Mouse (Mus musculus) left cerebral cortex, postnatal 14 days (tissue): ENCODE data around the gene Fam71b. TPM values are rescaled to one million over a fixed set of nuclear protein-coding genes. Genes with fewer than 3 reads are reported as not detected.

Experiments
- DNase-seq, 2 experiments: peaks; one replicate each; pipeline ENCODE4 v3.0.0; 2021 to 2022; ENCODE audit warnings: low spot score in 2 of 2, mixed read lengths in 1 of 2
- intact Hi-C: fragments of 180-260 bp; cut with DNase I; formaldehyde crosslinking; loops from one replicate; pipeline ENCODE4 v1.15.1; 2025
- long read RNA-seq, 2 experiments: library from polyadenylated mRNA; stranded (forward); transcript quantifications; one replicate each; pipeline ENCODE4 v2.0.0; 2021
- total RNA-seq, 2 experiments: library from RNA; stranded (reverse); gene quantifications; 2 replicates each; pipeline ENCODE4 v1.2.3; 2021

The Fam71b gene
- not detected for total RNA-seq
- long read RNA-seq, experiment 1, result 0 reads
- long read RNA-seq, experiment 2, result 0 reads

- intact Hi-C loops, result no loop called here
These were observed at the start of gene Fam71b for GRCm38 (mm10) chr11:46396167-46396859. Gene Fam71b (plus strand): TSS chr11:46396559.

GRCm38 (mm10) chr11:46347756-46348155 lies 48.6 kb upstream of the Fam71b start:
- intact Hi-C loops, result no loop called here
- no peak for DNase-seq

More at GRCm38 (mm10) chr11:46396167-46396859, at the start of gene Fam71b:
- DNase-seq, result no peak

- DNase-seq, result no peak
- intact Hi-C loops, result no loop called here
These were observed 47.9 kb upstream of the Fam71b start for GRCm38 (mm10) chr11:46348416-46348815.

DNA sequence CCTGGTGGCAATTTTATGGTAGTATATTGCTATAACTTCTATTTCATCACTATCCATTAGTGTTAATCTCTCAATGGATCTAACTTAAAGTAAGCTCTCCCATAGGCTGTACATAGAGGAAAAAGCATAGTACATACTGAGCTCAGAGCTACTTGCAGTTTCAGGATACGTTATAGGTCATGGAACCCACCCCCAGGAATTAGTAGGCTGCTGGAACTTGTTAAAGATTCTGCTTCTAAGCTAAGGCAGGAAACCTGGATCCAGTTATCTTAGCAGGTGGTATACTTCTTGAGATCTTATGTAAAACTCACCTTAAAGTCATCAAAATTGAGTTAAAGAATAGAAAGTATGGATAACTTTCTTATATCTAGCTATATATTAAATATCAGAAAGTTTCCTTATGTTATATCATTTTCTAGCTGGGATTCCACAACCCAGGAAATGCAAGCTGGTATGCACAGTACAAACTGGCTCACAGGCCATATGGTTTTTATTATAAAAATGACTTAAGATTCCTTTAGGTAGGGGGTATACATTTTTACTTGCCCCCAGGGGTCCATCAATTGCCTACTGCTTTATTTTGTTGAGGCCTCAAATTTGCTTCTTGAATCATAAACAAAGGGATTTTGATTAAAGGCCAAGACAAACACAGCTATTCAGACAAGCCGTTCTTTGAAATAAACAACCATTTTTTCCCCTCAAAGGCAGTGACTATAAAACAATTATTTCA lies 46.5 kb upstream of the Fam71b start:
- DNase-seq, result no peak
- intact Hi-C loops, result no loop called here

DNA sequence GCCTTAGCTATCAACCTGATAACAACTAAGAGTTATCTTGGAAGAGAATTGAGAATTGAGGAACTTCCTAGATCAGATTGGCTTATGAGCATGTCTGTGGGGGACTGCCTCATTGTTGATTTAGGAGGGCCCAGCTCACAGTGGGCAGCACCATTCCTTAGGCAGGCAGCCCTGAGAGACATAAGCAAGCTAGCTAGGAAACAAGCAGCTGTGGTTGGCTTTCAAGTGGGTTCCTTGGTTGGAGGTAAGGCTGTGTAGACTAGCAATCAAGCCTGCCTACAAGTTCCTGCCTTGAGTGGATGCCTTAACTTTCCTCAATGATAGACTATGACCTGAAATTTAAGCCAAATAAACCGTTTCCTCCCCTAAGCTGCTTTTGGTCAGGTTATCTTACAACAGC lies 38.0 kb upstream of the Fam71b start:
- intact Hi-C loops, result no loop called here
- DNase-seq, result no peak

GRCm38 (mm10) chr11:46360991-46361665 lies 35.2 kb upstream of the Fam71b start:
- intact Hi-C loops, result no loop called here
- no peak for DNase-seq

- DNase-seq, result peak in 1 of 2 experiments; percentile 7
- intact Hi-C loops, result no loop called here
These were observed 34.0 kb upstream of the Fam71b start for GRCm38 (mm10) chr11:46362061-46363022.

- no peak for DNase-seq
- intact Hi-C loops, result no loop called here
These were observed 32.5 kb upstream of the Fam71b start for GRCm38 (mm10) chr11:46363864-46364263.

- intact Hi-C loops, result no loop called here
- no peak for DNase-seq
These were observed 30.6 kb upstream of the Fam71b start for GRCm38 (mm10) chr11:46365744-46366143.

DNA sequence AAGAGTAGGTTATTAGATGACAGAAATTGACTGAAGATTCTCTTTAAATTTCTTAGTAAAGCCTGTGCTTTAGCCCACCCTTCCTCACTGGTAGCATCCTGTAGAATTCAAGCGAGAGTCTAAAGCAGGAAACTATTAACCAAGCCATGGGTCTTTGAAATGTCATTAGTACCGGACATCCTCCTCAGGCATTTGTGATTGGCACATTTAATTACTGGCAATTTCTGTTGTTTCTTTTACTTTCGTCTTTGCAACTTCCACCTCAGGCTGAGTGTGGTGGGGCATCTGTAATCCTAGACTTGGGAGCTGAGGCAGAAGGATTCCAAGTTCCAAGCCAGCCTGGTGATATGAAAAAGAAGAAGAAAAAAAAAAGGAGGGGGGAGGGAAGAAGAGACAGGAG lies 30.0 kb upstream of the Fam71b start:
- DNase-seq, result no peak
- intact Hi-C loops, result no loop called here

DNA sequence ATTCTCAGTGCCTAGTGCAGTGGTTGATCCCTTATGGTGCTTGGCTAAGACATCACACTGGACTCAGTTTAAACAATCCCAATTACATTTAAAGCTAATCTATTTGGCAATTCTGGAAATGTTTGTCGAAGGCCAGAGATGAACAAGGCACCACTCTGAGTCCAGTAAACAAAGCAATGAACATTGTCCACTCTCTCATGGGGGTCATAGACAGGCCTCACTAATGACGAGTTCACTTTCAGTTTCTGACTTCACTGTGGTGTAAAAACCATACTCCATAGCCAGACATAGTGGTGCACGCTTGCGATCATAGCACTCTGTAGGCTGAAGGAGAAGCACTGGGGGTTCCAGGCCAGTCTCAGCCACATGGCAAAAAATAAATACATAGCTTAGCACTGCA lies 25.9 kb upstream of the Fam71b start:
- intact Hi-C loops, result no loop called here

DNA sequence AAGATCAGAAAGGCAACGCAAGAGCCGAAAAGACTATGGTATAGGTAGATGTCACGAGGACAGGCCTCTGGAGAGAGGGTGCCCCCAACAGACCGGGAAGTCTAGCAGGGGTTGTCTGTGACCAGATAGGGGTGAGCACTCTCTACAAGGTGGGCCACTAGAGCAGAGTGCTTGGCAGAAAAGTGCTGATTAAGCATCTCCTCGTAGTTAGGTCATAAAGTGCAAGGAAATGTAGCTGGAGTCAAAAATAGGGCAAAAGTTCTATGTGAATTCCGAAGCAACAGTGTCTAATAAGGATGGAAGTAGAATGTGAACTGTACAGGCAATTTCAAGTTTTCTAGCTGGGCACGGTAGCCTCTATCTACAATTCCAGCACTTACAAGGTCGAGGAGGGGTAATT lies 25.1 kb upstream of the Fam71b start:
- DNase-seq, result no peak
- intact Hi-C loops, result no loop called here

More for the DNA sequence above, 25.9 kb upstream of the Fam71b start:
- no peak for DNase-seq

GRCm38 (mm10) chr11:46372331-46372953 lies 23.9 kb upstream of the Fam71b start:
- intact Hi-C loops, result no loop called here
- DNase-seq, result no peak

DNA sequence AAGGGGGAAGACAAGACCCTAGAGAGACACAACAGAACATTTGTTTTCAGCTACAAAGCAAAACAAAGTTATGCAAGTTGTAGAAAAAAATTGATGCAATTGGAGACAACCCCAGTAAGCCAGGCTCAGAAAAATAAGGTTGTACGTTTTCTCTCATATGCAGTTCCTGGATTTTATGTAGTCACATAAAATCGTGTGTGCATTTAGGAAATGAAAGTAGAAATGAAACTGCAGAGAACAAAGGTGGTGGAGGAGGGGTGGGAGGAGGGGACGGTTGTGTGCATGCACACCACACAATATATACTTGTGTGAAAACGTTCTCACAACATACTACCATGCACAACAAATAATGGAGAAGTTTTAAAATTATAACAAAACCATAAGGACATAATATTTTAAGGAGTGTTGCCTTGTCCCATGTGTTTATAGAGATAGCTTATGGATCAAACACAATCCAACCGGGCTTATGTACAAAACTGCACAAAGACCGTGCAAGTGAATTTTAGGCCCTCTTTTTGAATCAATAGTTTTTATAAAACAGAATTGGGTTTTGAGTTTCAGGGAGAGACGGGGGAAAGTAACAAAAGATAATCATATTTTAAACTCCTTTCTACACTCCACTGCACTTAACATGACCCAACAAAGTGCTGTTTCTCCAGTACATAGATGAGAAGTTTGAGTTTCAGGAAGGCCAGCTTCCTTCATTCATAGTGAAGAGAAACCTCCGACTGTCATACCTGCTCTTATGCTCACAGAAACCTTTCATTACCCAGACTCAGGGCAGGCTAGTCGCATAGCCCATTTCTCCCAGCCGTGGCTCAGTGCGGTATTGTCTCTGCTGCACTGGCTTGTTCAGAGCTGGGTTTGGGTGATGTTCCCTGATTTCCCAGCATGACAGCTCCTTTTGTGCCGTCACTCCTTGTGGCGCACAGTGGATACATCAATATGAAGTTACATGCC lies 23.0 kb upstream of the Fam71b start:
- DNase-seq, result no peak
- intact Hi-C loops, result no loop called here

DNA sequence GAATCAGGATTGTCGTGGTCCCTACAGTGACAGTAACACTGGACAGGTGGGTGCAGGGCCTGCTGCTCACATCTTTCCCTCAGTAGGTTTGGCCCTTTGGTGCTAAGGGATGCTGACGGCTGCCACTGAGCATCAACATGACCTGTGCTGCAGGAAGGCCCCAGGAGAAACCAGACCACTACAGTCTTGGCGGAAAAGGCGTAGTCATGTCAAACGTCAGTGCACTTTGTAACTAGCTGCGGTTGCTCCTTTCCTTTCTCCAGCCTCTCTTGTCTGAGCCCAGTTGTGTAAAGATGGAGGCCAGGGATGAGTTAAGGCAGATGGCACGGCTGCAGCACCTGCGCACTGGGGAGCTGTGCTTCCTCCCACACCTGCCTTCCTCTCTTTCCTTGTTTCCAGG lies 21.3 kb upstream of the Fam71b start:
- DNase-seq, result no peak
- intact Hi-C loops, result no loop called here

DNA sequence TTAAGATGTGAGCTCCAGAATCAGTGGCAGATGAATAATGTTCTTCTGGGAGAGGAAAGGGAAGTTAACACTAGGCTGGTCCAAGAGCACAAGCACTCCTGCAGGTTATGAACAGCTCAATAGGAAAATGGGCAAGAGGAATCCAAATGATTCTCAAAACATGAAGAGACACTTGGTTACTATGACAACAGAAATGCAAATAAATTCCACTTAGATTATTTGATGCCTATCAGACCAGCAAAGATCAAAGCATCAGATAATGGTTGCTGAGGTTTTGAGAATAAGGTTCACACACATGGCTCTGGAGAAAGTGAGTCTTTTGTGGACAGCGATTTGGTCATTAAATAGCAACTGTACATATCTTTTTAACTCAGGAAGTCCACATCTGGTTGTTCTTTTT lies 19.0 kb upstream of the Fam71b start:
- intact Hi-C loops, result no loop called here
- no peak for DNase-seq

- DNase-seq, result no peak
- intact Hi-C loops, result no loop called here
These were observed 18.3 kb upstream of the Fam71b start for GRCm38 (mm10) chr11:46377819-46378782.
